Mouse (Mus musculus): ENCODE data around the gene Gm37596.
"Not testable (repeated sequence)": the region's sequence is repeated elsewhere in the genome, so short reads cannot be mapped to it uniquely, and the experiment has no call there.

Gene Gm37596

GRCm38 (mm10) chr3:93692970-93693369, at the start of gene Gm37596:
TSS of gene Gm37596 (minus strand) at chr3:93693070.
- not testable (repeated sequence) for TF ChIP-seq GATA4 (IDR thresholded peaks at IDR 0.05; ENCODE audit: insufficient replicate concordance, low read length)

GRCm38 (mm10) chr3:93676210-93676609, 16.7 kb downstream of the Gm37596 start, which contains the start of gene Tdpoz1:
TSS of gene Tdpoz1 (minus strand) at chr3:93676310.
- TF ChIP-seq GATA4 (IDR thresholded peaks at IDR 0.05; ENCODE audit: insufficient replicate concordance, low read length): not testable (repeated sequence)

GRCm38 (mm10) chr3:93654260-93654659, 38.6 kb downstream of the Gm37596 start:
- no peak for TF ChIP-seq GATA4 (IDR thresholded peaks at IDR 0.05; ENCODE audit: insufficient replicate concordance, low read length)

- no peak for TF ChIP-seq GATA4 (IDR thresholded peaks at IDR 0.05; ENCODE audit: insufficient replicate concordance, low read length)
These were observed 40.3 kb downstream of the Gm37596 start, which contains the start of gene Tdpoz2 for GRCm38 (mm10) chr3:93652586-93652985. TSS of gene Tdpoz2 (minus strand) at chr3:93652686.

Data from liver, adult (tissue).